Mouse (Mus musculus) hindbrain, embryonic 16.5 days (tissue): ENCODE results near the gene Retsat. TPM values are rescaled to one million over a fixed set of nuclear protein-coding genes. Genes with fewer than 3 reads are reported as not detected.
A peak's percentile ranks its signal among the peaks of the same experiment; 100 is the strongest.

ENCODE experiments used
- ATAC-seq: fragments of 200-750 bp; cut with Nextera tagmentation; 2 replicates; pipeline ENCODE4 v1.8.0; 2017; ENCODE audit warnings: moderate TSS enrichment, moderate library complexity
- H3K27ac ChIP-seq: fragments of 300-500 bp; sonication (generic); 2 replicates; pipeline ENCODE4 v1.5.1; 2014; ENCODE audit warnings: low read depth, mild to moderate bottlenecking, control low read depth, low read length, moderate library complexity
- H3K27me3 ChIP-seq: fragments of 300-500 bp; sonication (generic); replicated peaks from 2 replicates; pipeline ENCODE4 v1.6.1; 2014; ENCODE audit warnings: low read length; ENCODE audit not compliant: control insufficient read depth, insufficient read depth
- H3K36me3 ChIP-seq: fragments of 300-500 bp; sonication (generic); 2 replicates; pipeline ENCODE4 v1.6.1; 2014; ENCODE audit warnings: mild to moderate bottlenecking, low read length, moderate library complexity, mixed read lengths; ENCODE audit not compliant: control insufficient read depth, insufficient read depth
- H3K4me1 ChIP-seq: fragments of 300-500 bp; sonication (generic); 2 replicates; pipeline ENCODE4 v1.6.1; 2014; ENCODE audit warnings: low read depth, low read length; ENCODE audit not compliant: control insufficient read depth, insufficient read depth
- H3K4me2 ChIP-seq: fragments of 300-500 bp; sonication (generic); 2 replicates; pipeline ENCODE4 v1.6.1; 2014; ENCODE audit warnings: mild to moderate bottlenecking, low read length, control low read depth, moderate library complexity
- H3K4me3 ChIP-seq: fragments of 300-500 bp; sonication (generic); 2 replicates; pipeline ENCODE4 v1.5.1; 2014; ENCODE audit warnings: mild to moderate bottlenecking, low read length, control low read depth, moderate library complexity
- H3K9ac ChIP-seq: fragments of 300-500 bp; sonication (generic); 2 replicates; pipeline ENCODE4 v1.6.1; 2014; ENCODE audit warnings: low read depth, mild to moderate bottlenecking, control low read depth, low read length, moderate library complexity
- H3K9me3 ChIP-seq: fragments of 300-500 bp; sonication (generic); 2 replicates; pipeline ENCODE4 v1.6.1; 2014; ENCODE audit warnings: mild to moderate bottlenecking, low read length, moderate library complexity; ENCODE audit not compliant: control insufficient read depth
- WGBS: fragments of 180-500 bp; shearing (Covaris S2); extraction: QIAGEN DNeasy Blood & Tissue Kit; methylation state at CpG from one replicate; pipeline ENCODE4 v1.1.7; 2014; 5-methylcytosine and 5-hydroxymethylcytosine counted together
- polyA plus RNA-seq: library from polyadenylated mRNA; unstranded; fragments of >200 nt; fragmentation: Nextera tagmentation; extraction: Ambion mirVana; gene quantifications from 2 replicates; pipeline ENCODE4 v1.2.1, GENCODE M21; 2015

Gene Retsat
- polyA plus RNA-seq, 1 experiment from 2014 or later = 7.0 TPM

- Histone ChIP-seq H3K4me2 (no peak overlapping the region), H3K27ac (no peak overlapping the region), H3K36me3 (peaks cover 2% of the 10 kb centered on the region), H3K4me3 (no peak overlapping the region), H3K9ac (no peak overlapping the region), H3K27me3 (no peaks in the 10 kb centered on the region), H3K4me1 (peaks cover 5% of the 10 kb centered on the region; the same call in 1 of the 2 replicates), H3K9me3 (no peaks in the 10 kb centered on the region)
- ATAC-seq = no peak
- WGBS = 69% methylated on average over 5 of the region's 5 CpGs
These were observed 35.4 kb upstream of the Retsat start for GRCm38 (mm10) chr6:72562894-72563293.

- peak overlapping the region; percentile 34; the same call in 1 of the 2 replicates for H3K4me2 ChIP-seq
- no peaks in the 10 kb centered on the region for H3K27me3 ChIP-seq
- no peak overlapping the region for H3K4me3 ChIP-seq
- H3K9me3 ChIP-seq = no peaks in the 10 kb centered on the region
- H3K9ac ChIP-seq = peak overlapping the region; percentile 33; the same call in 1 of the 2 replicates
- no peak overlapping the region for H3K27ac ChIP-seq
- WGBS = 76% methylated on average over 7 of the region's 7 CpGs
- peaks cover 4% of the 10 kb centered on the region for H3K36me3 ChIP-seq
- peaks cover 5% of the 10 kb centered on the region; the same call in 1 of the 2 replicates for H3K4me1 ChIP-seq
- ATAC-seq = peak; percentile 24; the same call in 1 of the 2 replicates
These were observed 32.8 kb upstream of the Retsat start for GRCm38 (mm10) chr6:72565506-72565905.

DNA sequence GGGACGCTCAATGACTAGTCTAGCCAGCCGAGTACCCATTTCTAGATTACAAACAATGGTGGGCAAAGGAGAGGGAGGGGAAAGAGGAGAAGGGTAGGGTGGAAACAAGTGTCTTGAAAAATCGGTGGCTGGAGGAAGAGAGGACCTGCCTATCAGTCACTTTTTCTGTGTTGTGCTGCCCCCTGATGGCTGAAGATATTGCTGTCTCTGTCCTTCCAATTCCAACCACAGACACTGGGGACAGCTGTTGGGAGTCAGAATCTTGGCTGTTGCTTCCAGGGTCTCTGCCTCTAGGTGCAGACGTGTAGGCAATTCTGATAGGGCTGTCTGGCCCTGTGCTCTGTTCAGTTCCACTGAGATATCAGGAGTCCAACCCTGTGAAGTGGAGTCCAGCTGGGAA is 32.2 kb upstream of the Retsat start:
- Histone ChIP-seq H3K4me3 (no peak overlapping the region), H3K36me3 (peaks cover 4% of the 10 kb centered on the region), H3K4me2 (peak overlapping the region; percentile 34; the same call in 1 of the 2 replicates), H3K27ac (no peak overlapping the region), H3K4me1 (peaks cover 5% of the 10 kb centered on the region; the same call in 1 of the 2 replicates), H3K27me3 (no peaks in the 10 kb centered on the region), H3K9ac (0 out of 2 replicates have a peak overlapping the region, but pooled peaks have one; percentile 33), H3K9me3 (no peaks in the 10 kb centered on the region)
- 1% methylated on average over 4 of the region's 4 CpGs for WGBS
- ATAC-seq = peak; percentile 90

DNA sequence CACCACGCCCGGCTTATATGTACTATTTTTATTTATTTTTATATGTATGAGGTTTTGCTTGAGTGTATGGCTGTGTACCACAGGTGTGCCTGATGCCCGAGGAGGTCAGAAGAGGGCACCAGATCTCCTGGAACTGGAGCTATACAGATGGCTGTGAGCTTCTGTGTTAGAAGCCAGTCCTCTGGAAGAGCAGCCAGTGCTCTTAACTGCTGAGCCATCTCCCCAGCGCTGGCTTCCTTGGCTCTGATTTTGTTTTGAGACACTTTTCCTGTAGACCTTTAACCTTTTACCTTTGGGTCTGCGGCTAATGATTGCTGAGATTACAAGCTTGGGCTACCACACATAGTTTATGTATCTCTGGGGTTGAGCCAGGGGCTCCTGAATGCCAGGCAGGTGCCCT is 30.8 kb upstream of the Retsat start:
- Histone ChIP-seq H3K9ac (no peak overlapping the region), H3K27me3 (no peaks in the 10 kb centered on the region), H3K4me1 (peaks cover 5% of the 10 kb centered on the region; the same call in 1 of the 2 replicates), H3K9me3 (no peaks in the 10 kb centered on the region), H3K4me3 (no peak overlapping the region), H3K27ac (no peak overlapping the region), H3K4me2 (no peak overlapping the region), H3K36me3 (peaks cover 4% of the 10 kb centered on the region)
- no peak for ATAC-seq
- 94% methylated on average over 5 of the region's 5 CpGs for WGBS

DNA sequence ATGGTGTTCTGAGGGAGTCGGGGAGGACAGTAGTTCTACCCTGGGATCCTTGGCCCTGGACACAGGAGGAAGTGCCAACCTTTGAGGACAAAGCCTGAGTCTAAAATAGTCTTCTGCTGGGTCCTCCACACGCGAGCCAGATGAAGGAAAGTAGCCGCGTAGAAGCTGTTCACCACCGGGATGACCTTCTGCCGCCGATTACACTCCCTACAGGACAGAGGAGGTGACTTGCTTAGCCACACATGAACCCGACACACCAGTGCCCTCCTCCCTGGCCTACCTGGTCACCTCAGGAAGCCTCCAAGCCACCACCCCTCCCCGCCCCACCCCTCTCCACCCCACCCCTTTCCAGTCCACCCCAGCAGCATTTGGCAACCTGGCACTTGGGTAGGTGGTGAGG is 29.5 kb upstream of the Retsat start:
- Histone ChIP-seq H3K9me3 (no peaks in the 10 kb centered on the region), H3K36me3 (peaks cover 4% of the 10 kb centered on the region), H3K4me1 (peaks cover 5% of the 10 kb centered on the region; the same call in 1 of the 2 replicates), H3K4me3 (no peak overlapping the region), H3K27ac (no peak overlapping the region), H3K27me3 (no peaks in the 10 kb centered on the region), H3K9ac (no peak overlapping the region), H3K4me2 (no peak overlapping the region)
- WGBS = 95% methylated on average over 10 of the region's 10 CpGs
- ATAC-seq = no peak

- Histone ChIP-seq H3K27ac (no peak overlapping the region), H3K9ac (no peak overlapping the region), H3K27me3 (no peaks in the 10 kb centered on the region), H3K4me1 (peaks cover 1% of the 10 kb centered on the region; the same call in 1 of the 2 replicates), H3K9me3 (no peaks in the 10 kb centered on the region), H3K36me3 (peaks cover 4% of the 10 kb centered on the region), H3K4me2 (no peak overlapping the region), H3K4me3 (no peak overlapping the region)
- ATAC-seq = no peak
- WGBS = 85% methylated on average over 10 of the region's 10 CpGs
These were observed 27.5 kb upstream of the Retsat start for GRCm38 (mm10) chr6:72570644-72571397.

DNA sequence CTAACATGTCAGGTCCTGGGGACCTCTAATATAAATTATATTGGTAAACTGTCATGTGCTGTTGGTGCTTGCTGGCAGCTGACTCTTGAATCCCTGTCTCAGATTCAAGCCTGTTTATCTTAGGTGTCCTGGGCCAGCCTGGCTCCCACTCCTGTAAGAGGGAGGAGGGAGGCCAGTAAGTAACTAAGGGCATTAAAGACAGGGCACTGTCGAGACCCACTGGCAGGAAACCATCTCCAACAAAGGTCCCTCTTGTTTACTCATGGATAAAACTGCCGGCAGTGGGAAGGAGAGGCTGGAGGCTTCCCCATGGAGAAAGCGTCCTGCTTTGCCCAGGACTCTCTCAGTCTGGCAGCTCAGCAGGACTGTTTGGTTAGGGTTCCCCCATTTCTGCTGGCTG is 26.4 kb upstream of the Retsat start:
- no peaks in the 10 kb centered on the region for H3K9me3 ChIP-seq
- 45% methylated on average over 3 of the region's 3 CpGs for WGBS
- H3K9ac ChIP-seq = no peak overlapping the region
- H3K36me3 ChIP-seq = peaks cover 7% of the 10 kb centered on the region
- no peak overlapping the region for H3K27ac ChIP-seq
- no peak for ATAC-seq
- H3K4me3 ChIP-seq = no peak overlapping the region
- no peaks in the 10 kb centered on the region for H3K4me1 ChIP-seq
- H3K4me2 ChIP-seq = no peak overlapping the region
- H3K27me3 ChIP-seq = no peaks in the 10 kb centered on the region

- no peak overlapping the region for H3K4me2 ChIP-seq
- no peak overlapping the region for H3K27ac ChIP-seq
- H3K27me3 ChIP-seq = no peaks in the 10 kb centered on the region
- H3K4me3 ChIP-seq = no peak overlapping the region
- H3K36me3 ChIP-seq = peaks cover 9% of the 10 kb centered on the region; the same call in 1 of the 2 replicates
- no peak for ATAC-seq
- no peaks in the 10 kb centered on the region for H3K4me1 ChIP-seq
- 93% methylated on average over 3 of the region's 3 CpGs for WGBS
- no peak overlapping the region for H3K9ac ChIP-seq
- no peaks in the 10 kb centered on the region for H3K9me3 ChIP-seq
These were observed 22.2 kb upstream of the Retsat start for GRCm38 (mm10) chr6:72576041-72576440.

- no peak overlapping the region for H3K4me2 ChIP-seq
- H3K9me3 ChIP-seq = no peaks in the 10 kb centered on the region
- H3K36me3 ChIP-seq = peaks cover 15% of the 10 kb centered on the region
- no peak overlapping the region for H3K9ac ChIP-seq
- ATAC-seq = no peak
- H3K4me1 ChIP-seq = no peaks in the 10 kb centered on the region
- H3K4me3 ChIP-seq = no peak overlapping the region
- H3K27ac ChIP-seq = no peak overlapping the region
- no peaks in the 10 kb centered on the region for H3K27me3 ChIP-seq
- WGBS = 77% methylated on average over 11 of the region's 11 CpGs
These were observed 16.5 kb upstream of the Retsat start for GRCm38 (mm10) chr6:72581625-72582382.
